Mouse (Mus musculus): Measurements from ENCODE around the gene Slc23a4. TPM values are rescaled to one million over a fixed set of nuclear protein-coding genes. Genes with fewer than 3 reads are reported as not detected.

Slc23a4 gene
- total RNA-seq, 1 experiment = 2.1 TPM

DNA sequence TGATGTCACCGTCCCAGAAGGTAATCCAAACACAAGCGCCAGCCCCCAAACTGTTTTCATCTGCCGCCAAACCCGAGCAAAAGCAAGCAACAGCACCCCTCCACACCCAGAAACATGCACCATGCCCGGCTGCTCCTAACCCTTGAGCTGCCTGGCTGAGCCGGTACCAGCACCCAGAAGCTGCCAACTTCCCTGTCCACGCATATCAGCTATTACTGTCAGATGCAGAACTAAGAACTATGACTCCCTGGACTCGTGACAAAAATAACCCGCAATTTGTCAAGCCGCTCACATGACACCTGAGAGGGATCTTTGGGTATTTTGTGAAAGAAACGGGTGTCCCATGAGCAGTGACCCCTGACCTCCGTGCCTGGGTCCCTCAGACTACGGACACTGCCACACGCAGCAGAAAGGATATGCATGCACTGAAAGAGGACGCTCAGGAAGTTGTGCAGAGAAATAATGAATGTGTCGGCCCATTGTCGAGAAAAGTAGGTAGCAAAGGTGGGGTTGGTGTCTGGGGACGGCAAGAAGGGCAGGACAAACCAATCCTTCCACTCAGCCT, 80.4 kb downstream of the Slc23a4 start:
- peaks cover 17% of the 10 kb centered on the region for H3K36me3 ChIP-seq (ENCODE audit: control insufficient read depth, insufficient read depth, low read length, poor library complexity, severe bottlenecking)

DNA sequence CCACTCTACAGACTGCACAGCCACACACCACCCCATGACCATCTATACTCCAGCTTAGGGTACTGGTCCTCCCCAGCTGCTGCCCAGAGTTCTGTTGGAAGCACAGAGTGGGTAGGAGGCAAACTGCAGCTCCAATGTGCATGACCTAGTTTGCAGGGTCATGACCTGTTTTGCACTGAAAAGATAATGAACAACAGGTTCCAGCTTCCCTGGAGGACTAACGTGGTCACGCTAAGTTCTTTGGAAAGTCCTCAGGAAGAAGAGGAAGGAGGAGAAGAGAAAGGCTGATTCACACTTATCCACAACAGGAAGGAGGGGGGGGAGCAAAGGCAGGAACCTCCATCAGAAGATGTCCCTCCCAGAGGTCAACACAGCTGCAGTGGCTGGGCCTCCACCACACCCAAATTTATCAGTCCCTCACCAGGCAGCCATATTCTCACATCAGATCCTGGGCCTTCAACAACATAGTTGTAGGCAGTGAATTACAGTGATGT, 81.0 kb downstream of the Slc23a4 start:
- DNase-seq (ENCODE audit: low read depth, low spot score) = no peak
- TF ChIP-seq ZNF384 (IDR thresholded peaks at IDR 0.05; ENCODE audit: low read depth, low read length) = no peak
- no peak for TF ChIP-seq ZC3H11A (IDR thresholded peaks at IDR 0.05; ENCODE audit: borderline replicate concordance, low read depth, low read length)
- no peak for TF ChIP-seq MAFK (IDR thresholded peaks at IDR 0.05; ENCODE audit: insufficient read depth, low read depth, low read length)
- TF ChIP-seq HCFC1 (IDR thresholded peaks at IDR 0.05; ENCODE audit: borderline replicate concordance, insufficient read depth, low read length) = no peak
- no peak for TF ChIP-seq CHD2 (IDR thresholded peaks at IDR 0.05; ENCODE audit: low read depth, low read length)
- Histone ChIP-seq H3K4me1 (ENCODE audit: control insufficient read depth in 2 of 2, insufficient read depth in 2 of 2, low read length in 2 of 2, poor library complexity in 1 of 2) (no peaks in the 10 kb centered on the region), H3K9ac (ENCODE audit: insufficient read depth, low read depth, low read length, poor library complexity, severe bottlenecking) (no peak overlapping the region), H3K9me3 (ENCODE audit: control insufficient read depth, insufficient read depth, low read depth, low read length) (no peaks in the 10 kb centered on the region), H3K27ac (ENCODE audit: insufficient read depth, low read depth, low read length, poor library complexity, severe bottlenecking) (no peak overlapping the region), H3K4me3 (ENCODE audit: insufficient read depth in 1 of 2, low read depth in 1 of 2, low read length in 2 of 2, poor library complexity in 1 of 2, severe bottlenecking in 1 of 2) (no peak overlapping the region), H3K36me3 (ENCODE audit: control insufficient read depth, insufficient read depth, low read length, poor library complexity, severe bottlenecking) (peaks cover 17% of the 10 kb centered on the region)
- in situ Hi-C loops (cut with MboI; ENCODE audit: low sequenced_read_pairs in 2 of 2, unreplicated experiment in 2 of 2) = no loop called here

More for the DNA sequence above, 80.4 kb downstream of the Slc23a4 start:
- no peak for DNase-seq (ENCODE audit: low read depth, low spot score)
- Histone ChIP-seq H3K4me1 (ENCODE audit: control insufficient read depth in 2 of 2, insufficient read depth in 2 of 2, low read length in 2 of 2, poor library complexity in 1 of 2) (no peaks in the 10 kb centered on the region), H3K9me3 (ENCODE audit: control insufficient read depth, insufficient read depth, low read depth, low read length) (no peaks in the 10 kb centered on the region), H3K27ac (ENCODE audit: insufficient read depth, low read depth, low read length, poor library complexity, severe bottlenecking) (no peak overlapping the region), H3K4me3 (ENCODE audit: insufficient read depth in 1 of 2, low read depth in 1 of 2, low read length in 2 of 2, poor library complexity in 1 of 2, severe bottlenecking in 1 of 2) (no peak overlapping the region), H3K9ac (ENCODE audit: insufficient read depth, low read depth, low read length, poor library complexity, severe bottlenecking) (no peak overlapping the region)
- in situ Hi-C loops (cut with MboI; ENCODE audit: low sequenced_read_pairs in 2 of 2, unreplicated experiment in 2 of 2) = no loop called here
- no peak for TF ChIP-seq CHD2 (IDR thresholded peaks at IDR 0.05; ENCODE audit: low read depth, low read length)
- TF ChIP-seq MAFK (IDR thresholded peaks at IDR 0.05; ENCODE audit: insufficient read depth, low read depth, low read length) = no peak
- TF ChIP-seq ZC3H11A (IDR thresholded peaks at IDR 0.05; ENCODE audit: borderline replicate concordance, low read depth, low read length) = no peak
- no peak for TF ChIP-seq ZNF384 (IDR thresholded peaks at IDR 0.05; ENCODE audit: low read depth, low read length)
- no peak for TF ChIP-seq HCFC1 (IDR thresholded peaks at IDR 0.05; ENCODE audit: borderline replicate concordance, insufficient read depth, low read length)

DNA sequence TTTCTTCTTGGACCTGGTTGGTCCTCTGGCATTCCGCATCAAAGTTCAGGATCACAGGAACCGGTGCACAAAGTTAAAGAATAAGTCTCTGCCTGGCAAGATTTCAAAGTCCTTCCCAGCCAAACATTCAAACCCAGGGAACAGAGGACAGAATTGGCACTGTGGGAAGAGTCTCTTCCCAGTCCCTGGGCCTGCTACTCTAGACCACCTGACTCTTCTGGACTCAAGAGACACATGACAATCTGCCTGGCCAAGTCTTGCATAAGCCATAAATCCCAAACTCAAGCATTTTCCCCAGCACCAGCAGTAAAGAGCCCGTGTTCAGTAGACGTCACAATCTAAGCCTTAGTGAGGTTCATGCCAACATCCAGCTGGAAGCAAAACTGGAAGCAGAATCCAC, 81.5 kb downstream of the Slc23a4 start:
- H3K9me3 ChIP-seq (ENCODE audit: control insufficient read depth, insufficient read depth, low read depth, low read length) = no peaks in the 10 kb centered on the region
- H3K9ac ChIP-seq (ENCODE audit: insufficient read depth, low read depth, low read length, poor library complexity, severe bottlenecking) = no peak overlapping the region
- no peaks in the 10 kb centered on the region for H3K4me1 ChIP-seq (ENCODE audit: control insufficient read depth in 2 of 2, insufficient read depth in 2 of 2, low read length in 2 of 2, poor library complexity in 1 of 2)
- DNase-seq (ENCODE audit: low read depth, low spot score) = no peak
- in situ Hi-C loops (cut with MboI; ENCODE audit: low sequenced_read_pairs in 2 of 2, unreplicated experiment in 2 of 2) = no loop called here
- H3K36me3 ChIP-seq (ENCODE audit: control insufficient read depth, insufficient read depth, low read length, poor library complexity, severe bottlenecking) = peaks cover 21% of the 10 kb centered on the region
- no peak overlapping the region for H3K4me3 ChIP-seq (ENCODE audit: insufficient read depth in 1 of 2, low read depth in 1 of 2, low read length in 2 of 2, poor library complexity in 1 of 2, severe bottlenecking in 1 of 2)
- TF ChIP-seq CHD2 (IDR thresholded peaks at IDR 0.05; ENCODE audit: low read depth, low read length) (no peak), HCFC1 (IDR thresholded peaks at IDR 0.05; ENCODE audit: borderline replicate concordance, insufficient read depth, low read length) (no peak), ZC3H11A (IDR thresholded peaks at IDR 0.05; ENCODE audit: borderline replicate concordance, low read depth, low read length) (no peak), MAFK (IDR thresholded peaks at IDR 0.05; ENCODE audit: insufficient read depth, low read depth, low read length) (no peak), ZNF384 (IDR thresholded peaks at IDR 0.05; ENCODE audit: low read depth, low read length) (no peak)
- H3K27ac ChIP-seq (ENCODE audit: insufficient read depth, low read depth, low read length, poor library complexity, severe bottlenecking) = no peak overlapping the region

DNA sequence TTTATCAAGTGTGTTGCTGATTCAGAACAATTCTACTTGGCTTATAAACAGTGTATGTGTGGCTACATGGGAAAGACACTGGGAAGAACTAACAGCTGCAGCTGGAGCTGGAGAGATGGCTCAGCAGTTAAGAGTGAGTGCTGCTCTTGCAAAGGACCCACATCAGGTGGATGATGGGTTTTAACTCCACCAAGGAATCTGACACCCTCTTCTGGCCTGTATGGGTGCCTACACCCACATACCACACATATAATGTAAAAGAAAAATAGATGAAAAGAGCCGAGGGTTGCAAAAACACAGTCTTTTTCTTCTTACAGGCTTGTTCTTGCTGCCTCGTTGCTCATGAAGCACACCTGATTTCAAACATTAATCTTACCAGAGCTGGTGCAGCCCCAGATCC, 82.1 kb downstream of the Slc23a4 start:
- Histone ChIP-seq H3K9me3 (ENCODE audit: control insufficient read depth, insufficient read depth, low read depth, low read length) (no peaks in the 10 kb centered on the region), H3K4me3 (ENCODE audit: insufficient read depth in 1 of 2, low read depth in 1 of 2, low read length in 2 of 2, poor library complexity in 1 of 2, severe bottlenecking in 1 of 2) (no peak overlapping the region), H3K4me1 (ENCODE audit: control insufficient read depth in 2 of 2, insufficient read depth in 2 of 2, low read length in 2 of 2, poor library complexity in 1 of 2) (no peaks in the 10 kb centered on the region), H3K36me3 (ENCODE audit: control insufficient read depth, insufficient read depth, low read length, poor library complexity, severe bottlenecking) (peaks cover 22% of the 10 kb centered on the region), H3K27ac (ENCODE audit: insufficient read depth, low read depth, low read length, poor library complexity, severe bottlenecking) (no peak overlapping the region), H3K9ac (ENCODE audit: insufficient read depth, low read depth, low read length, poor library complexity, severe bottlenecking) (no peak overlapping the region)
- no peak for DNase-seq (ENCODE audit: low read depth, low spot score)
- TF ChIP-seq MAFK (IDR thresholded peaks at IDR 0.05; ENCODE audit: insufficient read depth, low read depth, low read length) (no peak), ZC3H11A (IDR thresholded peaks at IDR 0.05; ENCODE audit: borderline replicate concordance, low read depth, low read length) (no peak), CHD2 (IDR thresholded peaks at IDR 0.05; ENCODE audit: low read depth, low read length) (no peak), ZNF384 (IDR thresholded peaks at IDR 0.05; ENCODE audit: low read depth, low read length) (no peak), HCFC1 (IDR thresholded peaks at IDR 0.05; ENCODE audit: borderline replicate concordance, insufficient read depth, low read length) (no peak)
- in situ Hi-C loops (cut with MboI; ENCODE audit: low sequenced_read_pairs in 2 of 2, unreplicated experiment in 2 of 2) = no loop called here
